Mouse (Mus musculus): ENCODE results near the gene Gale. TPM values are rescaled to one million over a fixed set of nuclear protein-coding genes. Genes with fewer than 3 reads are reported as not detected.
A peak's percentile ranks its signal among the peaks of the same experiment; 100 is the strongest.

Gene Gale
- polyA plus RNA-seq, 1 experiment from 2014 or later: 127 TPM

- no peak for ATAC-seq
- peaks cover 9% of the 10 kb centered on the region for H3K4me1 ChIP-seq (ENCODE audit: control insufficient read depth, insufficient read depth, low read length)
- no peaks in the 10 kb centered on the region for H3K9me3 ChIP-seq (ENCODE audit: control insufficient read depth, low read length)
- no peak overlapping the region for H3K9ac ChIP-seq (ENCODE audit: low read depth, low read length)
- 87% methylated on average over 10 of the region's 10 CpGs for WGBS
- no peak overlapping the region for H3K4me3 ChIP-seq (ENCODE audit: low read length)
- no peaks in the 10 kb centered on the region for H3K27me3 ChIP-seq (replicated peaks; ENCODE audit: control insufficient read depth, insufficient read depth, low read length)
- H3K36me3 ChIP-seq (ENCODE audit: control insufficient read depth, insufficient read depth, low read length): peaks cover 13% of the 10 kb centered on the region; the same call in 1 of the 2 replicates
- H3K27ac ChIP-seq (ENCODE audit: low read length): no peak overlapping the region
- H3K4me2 ChIP-seq (ENCODE audit: low read depth, low read length): no peak overlapping the region
Observed at GRCm38 (mm10) chr4:135926195-135926808, 37.2 kb upstream of the Gale start.

DNA sequence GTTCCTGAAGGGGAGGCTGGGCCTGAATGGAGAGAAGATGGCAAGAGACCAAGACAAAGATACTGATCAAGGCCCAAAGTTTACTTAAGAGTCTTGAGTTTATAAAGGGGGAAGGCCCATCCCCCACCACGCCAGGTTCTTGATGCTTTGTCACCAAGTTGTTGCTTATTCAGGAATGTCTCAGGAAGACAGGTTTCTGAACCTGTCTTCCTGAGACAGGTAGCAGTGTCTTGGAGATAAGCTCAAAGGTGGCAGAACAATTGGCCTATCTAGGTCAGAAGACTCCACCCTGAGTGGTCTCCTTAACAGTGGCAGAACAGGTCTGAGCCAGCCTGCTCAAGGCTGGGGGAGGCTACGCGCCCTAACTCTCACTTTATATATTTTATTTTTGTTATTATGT is 36.7 kb upstream of the Gale start:
- Histone ChIP-seq H3K9ac (ENCODE audit: low read depth, low read length) (no peak overlapping the region), H3K4me2 (ENCODE audit: low read depth, low read length) (no peak overlapping the region), H3K27ac (ENCODE audit: low read length) (no peak overlapping the region), H3K27me3 (replicated peaks; ENCODE audit: control insufficient read depth, insufficient read depth, low read length) (no peaks in the 10 kb centered on the region), H3K4me1 (ENCODE audit: control insufficient read depth, insufficient read depth, low read length) (peaks cover 9% of the 10 kb centered on the region), H3K4me3 (ENCODE audit: low read length) (no peak overlapping the region), H3K9me3 (ENCODE audit: control insufficient read depth, low read length) (no peaks in the 10 kb centered on the region), H3K36me3 (ENCODE audit: control insufficient read depth, insufficient read depth, low read length) (peaks cover 15% of the 10 kb centered on the region; the same call in 1 of the 2 replicates)
- 87% methylated on average over 3 of the region's 3 CpGs for WGBS
- ATAC-seq: no peak

DNA sequence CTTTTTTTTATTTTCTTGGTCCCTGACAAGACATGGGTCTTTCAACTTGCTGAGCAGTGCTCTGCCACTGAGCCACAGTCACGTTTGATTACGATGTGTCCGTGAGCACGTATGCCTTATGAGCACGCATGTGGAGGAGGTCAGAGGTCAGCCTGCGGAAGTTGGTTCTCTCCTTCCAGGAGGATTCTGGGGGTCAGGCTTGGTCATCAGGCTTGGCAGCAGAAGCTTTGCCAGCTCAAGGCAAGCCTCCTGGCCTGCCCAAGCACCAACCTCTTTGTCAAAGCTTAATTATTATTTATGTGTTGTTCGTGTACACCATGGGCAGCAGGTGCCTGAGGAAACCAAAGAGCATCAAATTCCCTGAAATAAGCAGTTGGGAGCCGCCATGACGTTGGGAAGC is 35.2 kb upstream of the Gale start:
- no peak for ATAC-seq
- peaks cover 7% of the 10 kb centered on the region for H3K4me1 ChIP-seq (ENCODE audit: control insufficient read depth, insufficient read depth, low read length)
- no peaks in the 10 kb centered on the region for H3K27me3 ChIP-seq (replicated peaks; ENCODE audit: control insufficient read depth, insufficient read depth, low read length)
- no peak overlapping the region for H3K4me2 ChIP-seq (ENCODE audit: low read depth, low read length)
- no peak overlapping the region for H3K9ac ChIP-seq (ENCODE audit: low read depth, low read length)
- H3K27ac ChIP-seq (ENCODE audit: low read length): no peak overlapping the region
- no peaks in the 10 kb centered on the region for H3K9me3 ChIP-seq (ENCODE audit: control insufficient read depth, low read length)
- H3K4me3 ChIP-seq (ENCODE audit: low read length): no peak overlapping the region
- WGBS: 84% methylated on average over 9 of the region's 9 CpGs
- peaks cover 15% of the 10 kb centered on the region; the same call in 1 of the 2 replicates for H3K36me3 ChIP-seq (ENCODE audit: control insufficient read depth, insufficient read depth, low read length)

DNA sequence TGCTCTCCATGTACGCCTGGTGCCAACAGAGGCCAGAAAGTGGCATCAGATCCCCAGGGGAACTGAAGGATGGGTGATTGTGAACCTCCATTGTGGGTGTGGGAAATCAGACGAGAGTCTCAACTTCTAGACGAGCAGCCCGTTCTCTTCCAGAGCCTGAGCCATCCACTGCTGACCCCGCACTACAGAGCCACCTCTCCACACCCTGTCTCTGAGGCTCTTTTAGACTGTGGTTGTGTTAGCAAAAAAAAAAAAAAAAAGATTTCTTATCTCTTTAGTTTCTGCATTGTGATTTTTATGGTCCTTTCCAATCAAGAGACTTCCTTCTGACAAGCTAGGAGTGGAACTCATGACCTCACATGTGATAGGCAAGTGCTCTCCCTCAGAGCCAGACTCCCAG is 34.1 kb upstream of the Gale start:
- Histone ChIP-seq H3K4me3 (ENCODE audit: low read length) (no peak overlapping the region), H3K4me2 (ENCODE audit: low read depth, low read length) (no peak overlapping the region), H3K36me3 (ENCODE audit: control insufficient read depth, insufficient read depth, low read length) (peaks cover 9% of the 10 kb centered on the region; the same call in 1 of the 2 replicates), H3K27me3 (replicated peaks; ENCODE audit: control insufficient read depth, insufficient read depth, low read length) (no peaks in the 10 kb centered on the region), H3K9me3 (ENCODE audit: control insufficient read depth, low read length) (no peaks in the 10 kb centered on the region), H3K9ac (ENCODE audit: low read depth, low read length) (no peak overlapping the region), H3K4me1 (ENCODE audit: control insufficient read depth, insufficient read depth, low read length) (peaks cover 7% of the 10 kb centered on the region), H3K27ac (ENCODE audit: low read length) (peak overlapping the region; percentile 81)
- 62% methylated on average over 5 of the region's 5 CpGs for WGBS
- peak; percentile 80 for ATAC-seq

DNA sequence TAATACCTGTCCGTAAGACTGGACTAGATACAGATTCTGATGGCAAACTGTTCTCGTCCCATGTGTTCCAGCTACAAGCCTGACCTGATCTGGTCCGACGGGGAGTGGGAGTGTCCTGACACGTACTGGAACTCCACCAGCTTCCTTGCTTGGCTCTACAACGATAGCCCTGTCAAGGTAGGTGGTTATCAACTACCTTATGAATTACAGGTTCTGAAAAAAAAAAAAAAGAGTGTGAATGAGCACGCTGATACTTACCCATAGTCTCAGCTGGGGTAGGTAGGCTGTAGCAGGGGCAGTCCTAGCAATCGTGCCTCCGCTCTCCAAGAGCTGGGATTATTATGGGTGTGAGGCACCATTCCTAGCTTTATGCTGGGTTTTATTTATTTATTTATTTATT is 33.7 kb upstream of the Gale start:
- no peaks in the 10 kb centered on the region for H3K27me3 ChIP-seq (replicated peaks; ENCODE audit: control insufficient read depth, insufficient read depth, low read length)
- peak; percentile 75; the same call in 1 of the 2 replicates for ATAC-seq

DNA sequence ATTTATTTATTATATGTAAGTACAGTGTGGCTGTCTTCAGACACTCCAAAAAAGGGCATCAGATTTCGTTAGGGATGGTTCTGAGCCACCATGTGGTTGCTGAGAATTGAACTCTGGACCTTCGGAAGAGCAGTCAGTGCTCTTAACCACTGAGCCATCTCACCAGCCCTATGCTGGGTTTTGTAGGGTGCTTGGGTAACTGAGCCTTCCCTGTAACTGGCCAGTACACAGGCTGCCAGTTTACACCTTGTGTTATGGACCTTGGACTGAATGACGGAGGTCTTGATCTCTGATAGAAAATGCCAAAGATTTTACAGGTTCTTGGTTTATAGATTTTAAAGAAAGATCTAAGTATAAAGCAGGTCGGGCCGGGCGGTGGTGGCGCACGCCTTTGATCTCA is 33.3 kb upstream of the Gale start:
- Histone ChIP-seq H3K4me3 (ENCODE audit: low read length) (no peak overlapping the region), H3K27me3 (replicated peaks; ENCODE audit: control insufficient read depth, insufficient read depth, low read length) (no peaks in the 10 kb centered on the region), H3K4me1 (ENCODE audit: control insufficient read depth, insufficient read depth, low read length) (peaks cover 7% of the 10 kb centered on the region), H3K4me2 (ENCODE audit: low read depth, low read length) (no peak overlapping the region), H3K9ac (ENCODE audit: low read depth, low read length) (no peak overlapping the region), H3K9me3 (ENCODE audit: control insufficient read depth, low read length) (no peaks in the 10 kb centered on the region), H3K27ac (ENCODE audit: low read length) (peak overlapping the region; percentile 53), H3K36me3 (ENCODE audit: control insufficient read depth, insufficient read depth, low read length) (peaks cover 12% of the 10 kb centered on the region; the same call in 1 of the 2 replicates)
- peak; percentile 5; the same call in 1 of the 2 replicates for ATAC-seq
- WGBS: 91% methylated on average over 8 of the region's 8 CpGs

More for the DNA sequence above, 33.7 kb upstream of the Gale start:
- Histone ChIP-seq H3K4me1 (ENCODE audit: control insufficient read depth, insufficient read depth, low read length) (peaks cover 7% of the 10 kb centered on the region), H3K4me3 (ENCODE audit: low read length) (no peak overlapping the region), H3K4me2 (ENCODE audit: low read depth, low read length) (no peak overlapping the region), H3K9ac (ENCODE audit: low read depth, low read length) (no peak overlapping the region), H3K9me3 (ENCODE audit: control insufficient read depth, low read length) (no peaks in the 10 kb centered on the region), H3K27ac (ENCODE audit: low read length) (peak overlapping the region; percentile 53), H3K36me3 (ENCODE audit: control insufficient read depth, insufficient read depth, low read length) (peaks cover 12% of the 10 kb centered on the region; the same call in 1 of the 2 replicates)
- 58% methylated on average over 9 of the region's 9 CpGs for WGBS

- Histone ChIP-seq H3K9ac (ENCODE audit: low read depth, low read length) (no peak overlapping the region), H3K4me3 (ENCODE audit: low read length) (no peak overlapping the region), H3K36me3 (ENCODE audit: control insufficient read depth, insufficient read depth, low read length) (peaks cover 8% of the 10 kb centered on the region; the same call in 1 of the 2 replicates), H3K4me2 (ENCODE audit: low read depth, low read length) (no peak overlapping the region), H3K27ac (ENCODE audit: low read length) (no peak overlapping the region), H3K9me3 (ENCODE audit: control insufficient read depth, low read length) (no peaks in the 10 kb centered on the region), H3K27me3 (replicated peaks; ENCODE audit: control insufficient read depth, insufficient read depth, low read length) (no peaks in the 10 kb centered on the region), H3K4me1 (ENCODE audit: control insufficient read depth, insufficient read depth, low read length) (peaks cover 2% of the 10 kb centered on the region; the same call in 1 of the 2 replicates)
- WGBS: 70% methylated on average over 5 of the region's 5 CpGs
- no peak for ATAC-seq
Observed at GRCm38 (mm10) chr4:135931832-135932231, 31.7 kb upstream of the Gale start.

- Histone ChIP-seq H3K4me2 (ENCODE audit: low read depth, low read length) (no peak overlapping the region), H3K4me3 (ENCODE audit: low read length) (no peak overlapping the region), H3K27me3 (replicated peaks; ENCODE audit: control insufficient read depth, insufficient read depth, low read length) (no peaks in the 10 kb centered on the region), H3K9me3 (ENCODE audit: control insufficient read depth, low read length) (no peaks in the 10 kb centered on the region), H3K27ac (ENCODE audit: low read length) (no peak overlapping the region), H3K9ac (ENCODE audit: low read depth, low read length) (no peak overlapping the region), H3K36me3 (ENCODE audit: control insufficient read depth, insufficient read depth, low read length) (peaks cover 18% of the 10 kb centered on the region; the same call in 1 of the 2 replicates), H3K4me1 (ENCODE audit: control insufficient read depth, insufficient read depth, low read length) (no peaks in the 10 kb centered on the region)
- 0 out of 2 replicates have a peak, but pooled peaks have one; percentile 21 for ATAC-seq
- 68% methylated on average over 12 of the region's 12 CpGs for WGBS
Observed at GRCm38 (mm10) chr4:135934708-135935500, 28.6 kb upstream of the Gale start.

DNA sequence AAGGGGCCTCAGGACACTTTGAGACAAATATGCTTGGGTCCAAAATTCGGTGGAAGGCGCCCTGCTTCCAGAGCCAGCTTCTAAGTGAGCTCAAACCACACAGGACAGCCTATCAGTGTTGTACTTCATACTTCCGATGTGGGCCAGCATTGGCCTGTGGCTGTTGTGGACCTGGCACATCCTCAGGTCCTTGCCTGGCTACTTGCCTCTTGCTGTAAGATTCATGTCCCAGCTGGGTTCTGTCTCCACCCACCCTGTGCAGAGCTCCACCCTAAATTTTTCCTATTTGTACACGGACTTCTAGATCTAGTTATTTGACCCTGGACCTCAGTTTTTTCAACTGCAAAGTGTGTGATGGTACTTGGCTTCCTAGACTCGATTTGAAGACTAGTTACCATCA is 28.0 kb upstream of the Gale start:
- H3K9ac ChIP-seq (ENCODE audit: low read depth, low read length): no peak overlapping the region
- 71% methylated on average over 5 of the region's 5 CpGs for WGBS
- H3K9me3 ChIP-seq (ENCODE audit: control insufficient read depth, low read length): no peaks in the 10 kb centered on the region
- H3K27me3 ChIP-seq (replicated peaks; ENCODE audit: control insufficient read depth, insufficient read depth, low read length): no peaks in the 10 kb centered on the region
- no peak overlapping the region for H3K4me3 ChIP-seq (ENCODE audit: low read length)
- H3K27ac ChIP-seq (ENCODE audit: low read length): no peak overlapping the region
- no peak overlapping the region for H3K4me2 ChIP-seq (ENCODE audit: low read depth, low read length)
- H3K4me1 ChIP-seq (ENCODE audit: control insufficient read depth, insufficient read depth, low read length): no peaks in the 10 kb centered on the region
- ATAC-seq: no peak
- peaks cover 18% of the 10 kb centered on the region; the same call in 1 of the 2 replicates for H3K36me3 ChIP-seq (ENCODE audit: control insufficient read depth, insufficient read depth, low read length)
